31 mouse cellular contexts compared by ENCODE assay signal in the genomic region with DNA sequence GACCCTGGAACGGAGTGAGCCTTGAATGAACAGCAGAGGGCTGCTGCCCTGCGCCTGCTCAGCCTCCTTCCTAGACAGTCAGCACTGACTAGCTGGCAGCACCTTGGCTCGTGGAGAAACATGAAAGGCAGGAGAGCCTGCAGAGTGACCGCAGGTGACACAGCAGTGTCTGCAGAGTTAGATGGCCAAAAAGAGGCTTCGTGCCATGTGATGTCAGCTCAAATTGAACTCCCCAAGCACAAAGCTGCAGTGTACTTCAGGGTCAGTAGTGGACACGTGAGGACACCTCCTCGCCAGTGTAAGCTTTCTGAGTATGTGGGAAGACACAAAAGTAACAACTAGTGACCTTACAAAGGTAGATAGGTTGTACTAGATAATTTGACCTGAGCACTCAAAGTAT.
"Had no signal": no experiment of that assay in that cellular context is flagged by ENCODE, and none has a peak within 500 bp of the region (broad histone marks: within the 10 kb centered on the region; RNA-seq: fewer than 3 reads in every experiment).

No protein-coding gene starts in this region.

- H3K9me3 ChIP-seq: limb, embryonic 10.5 days; limb, embryonic 12.5 days; limb, embryonic 13.5 days; limb, embryonic 15.5 days; liver, embryonic 13.5 days; liver, embryonic 15.5 days; lung, embryonic 15.5 days; megakaryocyte, embryonic 14.5 days; midbrain, embryonic 10.5 days; midbrain, embryonic 12.5 days; midbrain, embryonic 13.5 days; midbrain, embryonic 15.5 days had no signal

- H3K9ac ChIP-seq: limb, embryonic 12.5 days; limb, embryonic 13.5 days; limb, embryonic 15.5 days; liver, embryonic 13.5 days; liver, embryonic 14.5 days; liver, embryonic 15.5 days; liver, postnatal 0 days; lung, embryonic 14.5 days; lung, embryonic 15.5 days; midbrain, embryonic 12.5 days; midbrain, embryonic 13.5 days; midbrain, embryonic 15.5 days had no signal

- DNase-seq: left cerebral cortex, postnatal 4 days; liver; liver, embryonic 13.5 days; liver, postnatal 0 days; lung, adult 18-20 months; lung, adult 2 months; lung, embryonic 14.5 days; lung, postnatal 10 days; lung, postnatal 14 days; lung, postnatal 36 days; lung, postnatal 4 days; midbrain, embryonic 14.5 days had no signal

- H3K27ac ChIP-seq: left cerebral cortex, adult 2 months; limb, embryonic 10.5 days; limb, embryonic 12.5 days; limb, embryonic 13.5 days; limb, embryonic 15.5 days; liver, embryonic 13.5 days; liver, embryonic 14.5 days; liver, embryonic 15.5 days; lung, embryonic 15.5 days; macrophage; midbrain, embryonic 10.5 days; midbrain, embryonic 12.5 days; midbrain, embryonic 13.5 days; midbrain, embryonic 15.5 days had no signal

- H3K4me2 ChIP-seq: limb, embryonic 12.5 days; limb, embryonic 13.5 days; limb, embryonic 15.5 days; liver, embryonic 11.5 days; liver, embryonic 13.5 days; liver, embryonic 15.5 days; lung, embryonic 14.5 days; lung, embryonic 15.5 days; midbrain, embryonic 11.5 days; midbrain, embryonic 12.5 days; midbrain, embryonic 13.5 days; midbrain, embryonic 15.5 days had no signal

- H3K27me3 ChIP-seq: limb, embryonic 12.5 days; limb, embryonic 13.5 days; limb, embryonic 15.5 days; liver, embryonic 13.5 days; liver, embryonic 15.5 days; lung, embryonic 15.5 days; megakaryocyte, embryonic 14.5 days; midbrain, embryonic 12.5 days; midbrain, embryonic 13.5 days; midbrain, embryonic 15.5 days had no signal

- H3K4me1 ChIP-seq: limb, embryonic 10.5 days; limb, embryonic 12.5 days; limb, embryonic 13.5 days; limb, embryonic 15.5 days; lung, embryonic 15.5 days; midbrain, embryonic 10.5 days; midbrain, embryonic 12.5 days; midbrain, embryonic 13.5 days; midbrain, embryonic 15.5 days had no signal

- H3K4me3 ChIP-seq: left cerebral cortex, adult 2 months; limb, embryonic 10.5 days; limb, embryonic 12.5 days; limb, embryonic 13.5 days; limb, embryonic 15.5 days; liver, embryonic 13.5 days; liver, embryonic 15.5 days; lung, embryonic 15.5 days; megakaryocyte, embryonic 14.5 days; midbrain, embryonic 10.5 days; midbrain, embryonic 12.5 days; midbrain, embryonic 13.5 days; midbrain, embryonic 15.5 days; myocyte had no signal

- ATAC-seq: liver, postnatal 0 days; lung, postnatal 0 days; midbrain, embryonic 13.5 days; midbrain, embryonic 15.5 days; midbrain, embryonic 16.5 days had no signal
